Mouse (Mus musculus) adrenal gland, postnatal 10 days (tissue): Measurements from ENCODE around the gene Wdr24. TPM values are rescaled to one million over a fixed set of nuclear protein-coding genes. Genes with fewer than 3 reads are reported as not detected.

Experiments used
- DNase-seq: peaks from one replicate; pipeline ENCODE4 v3.0.0; 2021; ENCODE audit warnings: mixed read lengths
- microRNA-seq: library from miRNA; unstranded; fragments of <30 nt; microRNA quantifications from one replicate; pipeline ENCODE4 v1.2.0, GENCODE M21; 2021
- total RNA-seq, 2 experiments: library from RNA; stranded (reverse); gene quantifications; 2 replicates each; pipeline ENCODE4 v1.2.3; 2021

Wdr24 gene
- total RNA-seq, 2 experiments from 2014 or later: 17.6 to 23.1 TPM

DNA sequence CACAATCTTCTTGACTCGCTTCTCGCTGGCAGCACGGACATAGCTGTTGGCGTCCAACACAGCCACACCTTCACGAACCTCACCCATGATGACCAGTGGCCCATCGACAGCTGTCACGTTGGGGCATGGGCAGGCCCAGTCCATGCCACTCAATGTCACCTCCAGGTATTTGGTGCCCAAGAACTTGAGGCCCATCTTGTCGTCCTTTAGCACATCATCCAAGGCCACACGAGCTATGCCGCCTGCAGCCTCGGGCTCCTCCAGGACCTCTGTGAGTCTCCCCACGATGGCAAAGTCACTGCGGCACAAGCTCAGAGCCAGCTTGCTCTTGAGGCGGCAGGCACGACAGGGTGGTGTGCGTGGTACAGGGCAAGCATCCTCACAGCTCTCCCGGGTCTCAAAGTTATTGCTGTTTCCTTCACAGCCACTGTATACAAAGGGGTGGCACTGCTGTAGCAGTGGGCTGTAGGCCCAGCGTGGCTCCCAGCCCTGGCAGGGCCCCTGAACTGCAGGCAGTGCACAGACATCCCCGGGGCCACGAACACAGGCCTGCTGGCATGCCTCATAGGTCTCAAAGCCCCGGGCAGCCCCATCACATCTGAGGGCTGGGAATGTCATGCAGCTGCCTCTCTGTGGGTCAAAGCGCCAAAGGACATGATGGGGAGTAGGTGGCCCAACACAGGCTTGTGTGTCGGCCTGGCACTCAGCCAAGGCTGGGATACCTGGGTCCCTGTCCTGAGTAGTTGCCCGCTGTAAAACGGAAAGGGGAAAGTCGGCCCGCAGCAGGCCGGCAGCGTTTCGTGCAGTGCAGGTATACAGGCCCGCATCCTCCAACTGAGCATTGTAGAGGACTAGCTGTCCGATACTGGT is 54.5 kb downstream of the Wdr24 start:
- no peak for DNase-seq

Small RNA genes lying within 50 kb of the gene (microRNA-seq; reads per million reads assigned to microRNA genes)
- 4.6 reads per million, percentile 3 among the genes with 10 or more reads in this experiment for gene Mir3082
- 1.4 reads per million for gene Mir6966

Other genes with a start within 250 kb of the Wdr24 start
- 10 to 100 TPM; 35.8 to 44.3 TPM for gene Lmf1, start 244.5 kb upstream of the Wdr24 start, total RNA-seq
- gene Gng13, start 106.5 kb upstream of the Wdr24 start, total RNA-seq: under 1 TPM in 1 of 2 experiments, not detected in 1; 0.70 TPM
- gene Chtf18, start 96.2 kb upstream of the Wdr24 start, total RNA-seq: 10 to 100 TPM in 1 of 2 experiments, 1 to 10 TPM in 1; 7.9 to 11.2 TPM
- 10 to 100 TPM in 1 of 2 experiments, 1 to 10 TPM in 1; 9.5 to 11.0 TPM for gene Rpusd1, start 96.0 kb upstream of the Wdr24 start, total RNA-seq
- not detected for gene Mslnl, start 87.6 kb upstream of the Wdr24 start, total RNA-seq
- 10 to 100 TPM; 13.6 to 19.0 TPM for gene Msln, start 69.2 kb upstream of the Wdr24 start, total RNA-seq
- 10 to 100 TPM; 31.9 to 39.7 TPM for gene Narfl, start 49.9 kb upstream of the Wdr24 start, total RNA-seq
- 10 to 100 TPM; 22.5 to 35.3 TPM for gene Haghl, start 38.0 kb upstream of the Wdr24 start, total RNA-seq
- gene Ccdc78, start 37.0 kb upstream of the Wdr24 start, total RNA-seq: not detected
- gene Fam173a, start 30.7 kb upstream of the Wdr24 start, total RNA-seq: 10 to 100 TPM; 63.1 to 76.4 TPM
- under 1 TPM in 1 of 2 experiments, not detected in 1; 0.48 TPM for gene AC134908.4, start 28.0 kb upstream of the Wdr24 start, total RNA-seq
- 10 to 100 TPM; 28.0 to 45.1 TPM for gene Metrn, start 26.5 kb upstream of the Wdr24 start, total RNA-seq
- 10 to 100 TPM; 11.6 to 14.5 TPM for gene Fbxl16, start 14.5 kb upstream of the Wdr24 start, total RNA-seq
- gene Jmjd8, start 5.2 kb downstream of the Wdr24 start, total RNA-seq: 10 to 100 TPM; 54.9 to 62.3 TPM
- 100 to 1,000 TPM; 138 to 157 TPM for gene Stub1, start 9.8 kb downstream of the Wdr24 start, total RNA-seq
- gene Rhbdl1, start 13.7 kb downstream of the Wdr24 start, total RNA-seq: 10 to 100 TPM; 11.9 to 14.6 TPM
- 10 to 100 TPM in 1 of 2 experiments, 1 to 10 TPM in 1; 7.0 to 12.3 TPM for gene Gm20683, start 18.1 kb downstream of the Wdr24 start, total RNA-seq
- gene Rhot2, start 21.2 kb downstream of the Wdr24 start, total RNA-seq: 10 to 100 TPM; 71.6 to 98.5 TPM
- 10 to 100 TPM; 17.5 to 24.1 TPM for gene Wdr90, start 37.9 kb downstream of the Wdr24 start, total RNA-seq
- gene Mcrip2, start 45.1 kb downstream of the Wdr24 start, total RNA-seq: 100 to 1,000 TPM; 319 to 366 TPM
- gene Mettl26, start 51.4 kb downstream of the Wdr24 start, total RNA-seq: 10 to 100 TPM; 66.8 to 69.2 TPM
- 1 to 10 TPM in 1 of 2 experiments, under 1 TPM in 1; 0.78 to 2.7 TPM for gene Wfikkn1, start 57.2 kb downstream of the Wdr24 start, total RNA-seq
- 10 to 100 TPM; 16.9 to 25.6 TPM for gene Rab40c, start 96.1 kb downstream of the Wdr24 start, total RNA-seq
- gene Pigq, start 121.3 kb downstream of the Wdr24 start, total RNA-seq: 100 to 1,000 TPM; 101 to 118 TPM
- 1 to 10 TPM in 1 of 2 experiments, under 1 TPM in 1; 0.30 to 1.4 TPM for gene Nhlrc4, start 121.3 kb downstream of the Wdr24 start, total RNA-seq
- not detected for gene A930017K11Rik, start 128.9 kb downstream of the Wdr24 start, total RNA-seq
- gene Capn15, start 162.2 kb downstream of the Wdr24 start, total RNA-seq: 10 to 100 TPM; 15.8 to 16.2 TPM
- 10 to 100 TPM; 15.3 to 23.8 TPM for gene Rab11fip3, start 245.9 kb downstream of the Wdr24 start, total RNA-seq